Mouse (Mus musculus) heart, embryonic 13.5 days (tissue): ENCODE measurements around the gene Heatr5a. TPM values are rescaled to one million over a fixed set of nuclear protein-coding genes. Genes with fewer than 3 reads are reported as not detected.

Source experiments
- ATAC-seq: fragments of 200-750 bp; cut with Nextera tagmentation; 2 replicates; pipeline ENCODE4 v1.8.0; 2017; ENCODE audit warnings: moderate TSS enrichment; ENCODE audit not compliant: insufficient number of reproducible peaks, low FRiP score, low TSS enrichment; ENCODE audit errors: extremely low read depth
- H3K27ac ChIP-seq: fragments of 300-500 bp; sonication (generic); replicated peaks from 2 replicates; pipeline ENCODE4 v1.5.1; 2015; ENCODE audit warnings: moderate library complexity, mild to moderate bottlenecking, inconsistent platforms
- H3K27me3 ChIP-seq: fragments of 300-500 bp; sonication (generic); replicated peaks from 2 replicates; pipeline ENCODE4 v1.6.1; 2015; ENCODE audit warnings: mild to moderate bottlenecking, inconsistent platforms
- H3K36me3 ChIP-seq: fragments of 300-500 bp; sonication (generic); 2 replicates; pipeline ENCODE4 v1.6.1; 2015; ENCODE audit warnings: mild to moderate bottlenecking, inconsistent platforms
- H3K4me1 ChIP-seq: fragments of 300-500 bp; sonication (generic); 2 replicates; pipeline ENCODE4 v1.6.1; 2015; ENCODE audit warnings: inconsistent platforms
- H3K4me2 ChIP-seq: fragments of 300-500 bp; sonication (generic); 2 replicates; pipeline ENCODE4 v1.6.1; 2015; ENCODE audit warnings: inconsistent platforms, mild to moderate bottlenecking, moderate library complexity
- H3K4me3 ChIP-seq: fragments of 300-500 bp; sonication (generic); 2 replicates; pipeline ENCODE4 v1.5.1; 2015; ENCODE audit warnings: moderate library complexity, mild to moderate bottlenecking, inconsistent platforms
- H3K9ac ChIP-seq: fragments of 300-500 bp; sonication (generic); 2 replicates; pipeline ENCODE4 v1.6.1; 2015; ENCODE audit warnings: inconsistent platforms, mild to moderate bottlenecking, moderate library complexity
- H3K9me3 ChIP-seq: fragments of 300-500 bp; sonication (generic); 2 replicates; pipeline ENCODE4 v1.6.1; 2016; ENCODE audit warnings: inconsistent platforms
- WGBS: fragments of 180-500 bp; shearing (Covaris S2); methylation state at CpG from one replicate; pipeline ENCODE4 v1.1.7; 2015; ENCODE audit warnings: mixed read lengths; 5-methylcytosine and 5-hydroxymethylcytosine counted together
- polyA plus RNA-seq: library from polyadenylated mRNA; unstranded; fragments of >200 nt; fragmentation: Nextera tagmentation; extraction: Ambion mirVana; gene quantifications from 2 replicates; pipeline ENCODE4 v1.2.1, GENCODE M21; 2015

Heatr5a gene
- polyA plus RNA-seq, 1 experiment from 2014 or later, result 7.5 TPM

DNA sequence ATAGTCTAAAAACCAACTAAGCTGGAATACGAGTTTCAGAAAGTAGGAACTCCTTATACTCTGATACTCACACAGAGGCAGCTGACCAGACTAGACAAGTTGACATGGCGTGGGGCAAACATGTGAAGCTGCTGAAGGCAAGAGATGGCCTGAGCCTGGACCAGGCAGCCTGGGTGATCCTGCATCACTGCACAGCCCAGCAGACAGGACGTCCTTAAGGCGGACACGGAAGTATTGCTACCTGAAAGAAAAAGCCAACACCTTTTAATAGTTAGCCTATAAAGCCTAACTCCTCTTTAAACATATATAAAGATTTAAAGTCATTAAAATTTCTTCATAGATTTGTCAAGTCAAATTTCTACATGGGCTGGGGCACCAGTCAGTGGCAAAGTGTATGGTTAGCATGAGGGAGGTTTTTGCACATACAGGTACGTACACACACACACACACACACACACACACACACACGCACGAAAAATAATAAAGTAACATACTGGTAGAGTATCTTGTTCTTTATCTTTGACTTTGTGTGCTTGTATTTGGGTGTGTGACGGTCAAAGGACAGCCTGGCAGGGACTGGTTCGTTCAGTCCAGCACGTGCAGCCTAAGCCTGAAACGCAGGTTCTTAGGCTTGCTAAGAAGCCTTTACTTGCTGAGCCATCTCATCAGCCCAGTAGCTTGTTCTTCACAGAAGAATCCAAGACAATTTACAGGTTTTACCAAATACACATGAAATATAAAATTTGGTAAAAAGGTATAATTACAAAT lies 56.0 kb downstream of the Heatr5a start:
- no peak for ATAC-seq
- H3K36me3 ChIP-seq, result peaks cover 79% of the 10 kb centered on the region

GRCm38 (mm10) chr12:51909202-51909601 lies 61.9 kb downstream of the Heatr5a start:
- ATAC-seq, result no peak

More for the DNA sequence above, 56.0 kb downstream of the Heatr5a start:
- no peak overlapping the region for H3K27ac ChIP-seq
- no peak overlapping the region for H3K4me3 ChIP-seq
- no peaks in the 10 kb centered on the region for H3K27me3 ChIP-seq
- no peak overlapping the region for H3K9ac ChIP-seq
- no peaks in the 10 kb centered on the region for H3K9me3 ChIP-seq
- no peak overlapping the region for H3K4me2 ChIP-seq
- peaks cover 3% of the 10 kb centered on the region; the same call in 1 of the 2 replicates for H3K4me1 ChIP-seq
- WGBS, result 94% methylated on average over 12 of the region's 12 CpGs

DNA sequence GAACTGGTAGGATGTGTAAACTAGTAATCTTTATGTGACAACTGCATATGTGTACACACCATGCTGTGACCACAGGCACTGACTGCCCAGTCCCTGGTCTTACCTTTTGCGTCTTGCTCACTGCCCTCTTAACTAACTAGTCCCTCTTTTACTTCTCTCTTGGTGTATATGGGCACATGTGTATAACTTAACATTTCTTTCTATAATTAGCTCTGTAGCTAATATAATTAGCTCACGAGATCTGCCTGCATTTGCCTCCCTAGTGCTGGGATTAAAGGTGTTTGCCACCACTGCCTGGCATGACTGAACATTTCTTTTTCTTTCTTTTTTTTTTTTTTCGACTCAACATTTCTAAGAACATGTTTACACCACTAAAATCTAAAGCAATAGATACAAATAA lies 63.6 kb downstream of the Heatr5a start:
- Histone ChIP-seq H3K36me3 (peaks cover 79% of the 10 kb centered on the region), H3K9me3 (no peaks in the 10 kb centered on the region), H3K27ac (peak overlapping the region; percentile 20; the same call in 1 of the 2 replicates), H3K4me1 (peaks cover 10% of the 10 kb centered on the region), H3K4me2 (no peak overlapping the region), H3K4me3 (no peak overlapping the region), H3K27me3 (no peaks in the 10 kb centered on the region), H3K9ac (no peak overlapping the region)
- ATAC-seq, result no peak
- WGBS, result 55% methylated on average over 3 of the region's 3 CpGs

More at GRCm38 (mm10) chr12:51909202-51909601, 61.9 kb downstream of the Heatr5a start:
- no peak overlapping the region for H3K4me3 ChIP-seq
- no peak overlapping the region for H3K4me2 ChIP-seq
- H3K36me3 ChIP-seq, result peaks cover 78% of the 10 kb centered on the region
- no peaks in the 10 kb centered on the region for H3K9me3 ChIP-seq
- no peak overlapping the region for H3K27ac ChIP-seq
- 76% methylated on average over 5 of the region's 5 CpGs for WGBS
- H3K4me1 ChIP-seq, result peaks cover 10% of the 10 kb centered on the region
- H3K27me3 ChIP-seq, result no peaks in the 10 kb centered on the region
- no peak overlapping the region for H3K9ac ChIP-seq

- no peak for ATAC-seq
- Histone ChIP-seq H3K36me3 (peaks cover 77% of the 10 kb centered on the region), H3K4me3 (no peak overlapping the region), H3K9me3 (no peaks in the 10 kb centered on the region), H3K9ac (no peak overlapping the region), H3K27ac (no peak overlapping the region), H3K4me1 (peaks cover 10% of the 10 kb centered on the region), H3K4me2 (no peak overlapping the region), H3K27me3 (no peaks in the 10 kb centered on the region)
- 87% methylated on average over 7 of the region's 7 CpGs for WGBS
Measured at GRCm38 (mm10) chr12:51900551-51900950, 70.6 kb downstream of the Heatr5a start.

DNA sequence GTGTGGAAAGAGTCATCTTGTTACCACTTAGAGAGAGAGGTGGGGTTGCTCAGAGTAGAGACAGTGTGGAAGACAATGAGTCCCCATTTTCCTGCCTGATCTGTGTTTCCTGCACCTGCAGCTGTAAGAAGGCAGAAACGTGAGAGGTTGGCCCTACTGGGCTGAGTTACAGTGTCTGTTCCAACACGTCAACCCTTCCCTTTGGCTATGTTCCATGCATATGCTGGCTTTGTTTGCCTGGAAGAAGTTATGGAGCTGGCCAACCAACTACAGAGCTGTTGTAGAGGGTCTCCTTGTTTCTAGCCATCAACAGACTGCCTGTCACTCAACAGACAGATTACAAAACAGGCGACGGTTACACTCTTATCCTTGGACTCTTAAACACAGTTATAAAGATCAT lies 74.2 kb downstream of the Heatr5a start:
- Histone ChIP-seq H3K36me3 (peaks cover 85% of the 10 kb centered on the region), H3K9ac (no peak overlapping the region), H3K4me3 (no peak overlapping the region), H3K27ac (peak overlapping the region; percentile 30; the same call in 1 of the 2 replicates), H3K4me2 (no peak overlapping the region), H3K9me3 (no peaks in the 10 kb centered on the region), H3K4me1 (peaks cover 10% of the 10 kb centered on the region), H3K27me3 (no peaks in the 10 kb centered on the region)
- 55% methylated on average over 4 of the region's 4 CpGs for WGBS
- 0 out of 2 replicates have a peak, but pooled peaks have one; percentile 42 for ATAC-seq

DNA sequence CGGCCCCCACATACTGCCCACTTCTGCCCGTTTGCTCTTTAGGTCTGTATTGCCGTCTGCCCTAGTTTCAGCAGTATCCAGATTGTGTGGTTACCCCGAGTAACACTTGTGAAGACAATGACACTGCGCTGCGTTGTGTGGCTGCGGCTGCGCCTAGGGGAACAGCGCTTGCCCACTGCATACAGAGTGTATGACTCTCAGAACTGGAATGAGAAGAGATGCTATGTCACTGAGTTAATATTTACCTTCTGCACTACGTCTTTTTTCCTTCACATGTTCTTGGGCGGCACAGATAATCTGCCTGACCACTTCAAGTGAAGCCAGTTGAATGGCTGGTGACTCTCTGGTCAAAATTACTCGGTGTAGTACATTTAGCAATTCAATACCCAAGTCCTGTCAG lies 82.5 kb downstream of the Heatr5a start:
- WGBS, result 88% methylated on average over 12 of the region's 12 CpGs
- Histone ChIP-seq H3K27ac (no peak overlapping the region), H3K27me3 (no peaks in the 10 kb centered on the region), H3K4me3 (no peak overlapping the region), H3K4me2 (no peak overlapping the region), H3K9ac (no peak overlapping the region), H3K36me3 (peaks cover 90% of the 10 kb centered on the region), H3K9me3 (no peaks in the 10 kb centered on the region), H3K4me1 (no peaks in the 10 kb centered on the region)
- ATAC-seq, result no peak

DNA sequence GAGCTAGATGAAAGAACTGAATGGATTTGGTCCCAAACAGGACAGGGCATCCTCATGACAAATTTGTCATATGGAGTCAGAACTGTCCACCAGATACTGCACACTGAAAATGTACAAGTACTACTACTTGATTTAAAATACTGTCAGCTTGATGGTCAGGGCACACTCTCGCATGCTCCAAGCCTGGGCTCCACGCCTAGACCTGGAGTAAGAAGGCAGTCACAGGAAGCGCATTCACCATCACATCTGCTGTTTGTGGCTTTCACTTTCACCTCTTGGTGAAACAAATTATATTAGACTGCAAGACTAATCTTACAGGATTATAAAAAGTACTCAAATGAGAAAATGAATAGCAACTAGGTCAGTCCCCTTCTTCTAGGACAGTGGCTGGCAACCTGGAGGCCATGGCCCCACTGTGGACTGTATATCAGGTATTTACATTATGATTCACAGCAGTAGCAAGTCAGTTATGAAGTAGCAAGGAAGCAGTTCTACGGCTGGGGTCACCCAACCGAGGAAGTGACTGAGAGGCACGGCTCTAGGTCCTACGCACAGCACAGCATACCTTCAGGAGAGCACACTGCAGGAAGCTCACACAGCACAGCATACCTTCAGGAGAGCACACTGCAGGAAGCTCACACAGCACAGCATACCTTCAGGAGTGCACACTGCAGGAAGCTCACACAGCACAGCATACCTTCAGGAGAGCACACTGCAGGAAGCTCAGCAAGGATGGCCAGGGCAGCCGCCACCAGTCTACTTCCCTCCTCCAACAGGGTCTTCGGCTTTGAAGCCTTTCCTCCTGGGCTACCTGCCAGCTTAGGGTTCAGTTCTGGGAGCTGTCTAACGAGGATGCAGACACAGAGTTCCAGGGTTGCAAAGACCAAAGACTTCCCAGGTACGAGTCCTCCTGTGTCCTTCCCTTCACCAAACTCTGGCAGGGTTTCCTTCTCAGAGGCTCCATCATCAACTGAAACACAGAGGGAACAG lies 83.5 kb downstream of the Heatr5a start:
- no peaks in the 10 kb centered on the region for H3K27me3 ChIP-seq
- H3K9ac ChIP-seq, result no peak overlapping the region
- 77% methylated on average over 11 of the region's 11 CpGs for WGBS
- no peak for ATAC-seq
- peaks cover 88% of the 10 kb centered on the region for H3K36me3 ChIP-seq
- no peak overlapping the region for H3K4me3 ChIP-seq
- H3K27ac ChIP-seq, result no peak overlapping the region
- no peaks in the 10 kb centered on the region for H3K9me3 ChIP-seq
- H3K4me1 ChIP-seq, result peaks cover 8% of the 10 kb centered on the region
- no peak overlapping the region for H3K4me2 ChIP-seq

DNA sequence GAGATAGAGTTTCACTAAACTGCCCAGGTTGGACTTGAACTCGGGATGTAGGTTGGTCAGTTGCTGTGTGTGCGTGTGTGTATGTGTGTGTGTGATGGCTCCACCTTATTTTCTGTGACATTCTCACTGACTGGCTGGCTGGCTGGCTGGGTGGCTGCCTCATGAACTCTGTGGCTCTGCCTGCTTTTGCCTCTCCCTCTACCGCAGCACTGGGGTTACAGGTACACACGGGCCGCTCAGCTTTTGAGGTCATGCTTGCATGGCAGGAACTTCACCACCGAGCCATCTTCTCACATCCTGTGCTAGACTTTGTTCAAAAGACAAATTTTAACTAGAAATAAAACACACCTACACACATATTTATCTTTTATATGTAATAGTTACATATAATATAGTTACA lies 84.8 kb downstream of the Heatr5a start:
- Histone ChIP-seq H3K9me3 (no peaks in the 10 kb centered on the region), H3K9ac (no peak overlapping the region), H3K4me1 (peaks cover 14% of the 10 kb centered on the region), H3K36me3 (peaks cover 90% of the 10 kb centered on the region), H3K27me3 (no peaks in the 10 kb centered on the region), H3K27ac (no peak overlapping the region), H3K4me2 (no peak overlapping the region), H3K4me3 (no peak overlapping the region)
- ATAC-seq, result no peak
- WGBS, result 89% methylated on average over 6 of the region's 6 CpGs

- H3K36me3 ChIP-seq, result peaks cover 90% of the 10 kb centered on the region
- no peaks in the 10 kb centered on the region for H3K27me3 ChIP-seq
- no peaks in the 10 kb centered on the region for H3K9me3 ChIP-seq
- 92% methylated on average over 2 of the region's 2 CpGs for WGBS
- peaks cover 14% of the 10 kb centered on the region for H3K4me1 ChIP-seq
- no peak overlapping the region for H3K9ac ChIP-seq
- ATAC-seq, result no peak
- H3K4me2 ChIP-seq, result no peak overlapping the region
- no peak overlapping the region for H3K27ac ChIP-seq
- H3K4me3 ChIP-seq, result no peak overlapping the region
Measured at GRCm38 (mm10) chr12:51884801-51885200, 86.3 kb downstream of the Heatr5a start.

DNA sequence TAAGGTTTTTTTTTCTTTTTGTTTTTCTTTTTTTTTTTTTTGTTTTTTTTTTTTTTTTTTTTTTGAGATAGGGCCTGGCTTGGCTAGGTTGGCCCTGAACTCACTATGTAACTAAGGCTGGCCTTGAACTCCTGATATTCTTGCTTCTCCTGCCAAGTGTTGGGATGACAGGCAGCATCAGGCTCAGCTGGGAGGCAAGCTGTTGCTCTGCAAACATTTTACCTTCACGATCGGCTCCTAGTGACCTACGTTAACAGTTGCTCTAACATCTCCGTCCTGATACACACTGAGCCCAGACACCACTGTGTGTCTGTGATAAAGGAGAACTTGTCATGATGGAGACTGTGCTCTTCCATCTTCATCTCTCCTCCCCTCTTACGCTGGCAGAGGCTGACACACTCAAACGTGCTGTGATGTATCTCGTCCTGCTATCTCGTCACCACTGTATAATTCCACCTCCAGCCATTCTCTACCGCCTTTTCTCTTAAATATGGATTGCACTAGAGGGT lies 87.8 kb downstream of the Heatr5a start:
- no peak overlapping the region for H3K4me2 ChIP-seq
- ATAC-seq, result no peak
- no peak overlapping the region for H3K4me3 ChIP-seq
- H3K9me3 ChIP-seq, result no peaks in the 10 kb centered on the region
- peaks cover 89% of the 10 kb centered on the region for H3K36me3 ChIP-seq
- peaks cover 14% of the 10 kb centered on the region for H3K4me1 ChIP-seq
- H3K9ac ChIP-seq, result no peak overlapping the region
- 81% methylated on average over 9 of the region's 9 CpGs for WGBS
- H3K27me3 ChIP-seq, result no peaks in the 10 kb centered on the region
- no peak overlapping the region; the same call in 1 of the 2 replicates for H3K27ac ChIP-seq
